Mouse (Mus musculus) myocyte (in vitro differentiated cells): ENCODE measurements around the gene Upf2. TPM values are rescaled to one million over a fixed set of nuclear protein-coding genes. Genes with fewer than 3 reads are reported as not detected.
"Not testable (repeated sequence)": the region's sequence is repeated elsewhere in the genome, so short reads cannot be mapped to it uniquely, and the experiment has no call there.

ENCODE experiments used
- H3K27me3 ChIP-seq: one replicate; pipeline ENCODE4 v1.6.1; 2011; ENCODE audit not compliant: control insufficient read depth, insufficient read depth, insufficient read length
- H3K36me3 ChIP-seq: one replicate; pipeline ENCODE4 v1.6.1; 2011; ENCODE audit not compliant: control insufficient read depth, insufficient read depth
- H3K4me2 ChIP-seq: one replicate; pipeline ENCODE4 v1.6.1; 2011; ENCODE audit warnings: low read depth, control low read depth
- H3K4me3 ChIP-seq: one replicate; pipeline ENCODE4 v1.5.1; 2011; ENCODE audit warnings: mild to moderate bottlenecking, control low read depth, moderate library complexity
- H3K79me2 ChIP-seq: one replicate; pipeline ENCODE4 v1.6.1; 2011; ENCODE audit not compliant: control insufficient read depth, insufficient read depth
- H3ac ChIP-seq: one replicate; pipeline ENCODE4 v1.6.1; 2011; ENCODE audit not compliant: control insufficient read depth, insufficient read length
- CEBPB ChIP-seq: IDR thresholded peaks from 2 replicates; pipeline ENCODE4 v1.6.1; 2011; ENCODE audit warnings: mild to moderate bottlenecking, moderate library complexity; ENCODE audit not compliant: poor library complexity, insufficient read depth, severe bottlenecking
- E2F4 ChIP-seq: IDR thresholded peaks from one replicate; pipeline ENCODE4 v1.6.1; 2011; ENCODE audit warnings: mild to moderate bottlenecking, control low read depth, moderate library complexity; ENCODE audit not compliant: insufficient read depth
- MAX ChIP-seq: IDR thresholded peaks from one replicate; pipeline ENCODE4 v1.6.1; 2011; ENCODE audit warnings: low read depth, mild to moderate bottlenecking, control low read depth
- MYOD1 ChIP-seq, 3 experiments: IDR thresholded peaks; one replicate each; pipeline ENCODE4 v1.6.1; 2011; ENCODE audit warnings: control low read depth in 2 of 3, low read depth in 2 of 3, mild to moderate bottlenecking in 2 of 3, moderate library complexity in 1 of 3; ENCODE audit not compliant: insufficient read length in 2 of 3, control insufficient read depth in 1 of 3
- MYOG ChIP-seq, 3 experiments: IDR thresholded peaks; one replicate each; pipeline ENCODE4 v1.6.1; 2011; ENCODE audit warnings: control low read depth in 2 of 3, low read depth in 2 of 3, mild to moderate bottlenecking in 2 of 3; ENCODE audit not compliant: insufficient read length in 2 of 3, control insufficient read depth in 1 of 3, insufficient read depth in 1 of 3
- POLR2A ChIP-seq: IDR thresholded peaks from one replicate; pipeline ENCODE4 v1.6.1; 2011; ENCODE audit warnings: low read depth, mild to moderate bottlenecking, control low read depth, moderate library complexity; ENCODE audit not compliant: insufficient read length
- POLR2AphosphoS2 ChIP-seq: IDR thresholded peaks from one replicate; pipeline ENCODE4 v1.6.1; 2011; ENCODE audit warnings: low read depth, control low read depth; ENCODE audit not compliant: insufficient read length
- REST ChIP-seq: IDR thresholded peaks from one replicate; pipeline ENCODE4 v1.6.1; 2011; ENCODE audit warnings: mild to moderate bottlenecking, control low read depth, moderate library complexity; ENCODE audit not compliant: insufficient read depth, insufficient read length
- SRF ChIP-seq: IDR thresholded peaks from one replicate; pipeline ENCODE4 v1.6.1; 2011; ENCODE audit warnings: low read depth; ENCODE audit not compliant: control insufficient read depth, insufficient read length
- TCF12 ChIP-seq: IDR thresholded peaks from one replicate; pipeline ENCODE4 v1.6.1; 2011; ENCODE audit warnings: mild to moderate bottlenecking, control low read depth; ENCODE audit not compliant: poor library complexity, insufficient read depth, severe bottlenecking
- TCF3 ChIP-seq: IDR thresholded peaks from one replicate; pipeline ENCODE4 v1.6.1; 2011; ENCODE audit warnings: low read depth, control low read depth; ENCODE audit not compliant: insufficient read length
- USF1 ChIP-seq: IDR thresholded peaks from one replicate; pipeline ENCODE4 v1.6.1; 2011; ENCODE audit warnings: low read depth, mild to moderate bottlenecking, control low read depth, moderate library complexity
- polyA plus RNA-seq: library from polyadenylated mRNA; unstranded; fragments of >200 nt; fragmentation: generic; extraction: Trizol; gene quantifications from one replicate; pipeline ENCODE4 v1.2.1, GENCODE M21; 2012; ENCODE audit warnings: missing spikeins

Gene Upf2
- polyA plus RNA-seq, 1 experiment: 3.8 TPM

DNA sequence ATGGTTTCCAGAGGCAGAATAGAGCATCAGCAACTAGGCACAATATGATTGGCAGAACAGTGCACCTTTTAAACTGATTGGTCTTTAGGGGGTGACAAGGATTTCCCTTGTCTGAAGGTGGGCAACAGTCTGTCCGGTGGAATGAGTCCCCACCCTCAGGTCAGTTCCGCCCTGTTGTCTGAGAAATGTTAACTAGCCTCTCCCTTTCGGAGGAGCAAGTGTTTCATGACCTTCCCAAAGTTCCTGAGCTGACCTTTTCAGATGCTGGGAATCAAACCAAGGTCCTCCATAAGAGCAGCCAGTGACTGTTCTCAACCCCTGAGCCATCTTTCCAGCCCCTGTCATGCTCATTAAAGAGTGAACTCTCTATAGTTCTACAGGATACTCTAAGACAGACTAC, 4.4 kb upstream of the Upf2 start:
- Histone ChIP-seq H3ac (no peak overlapping the region), H3K36me3 (no peaks in the 10 kb centered on the region), H3K4me3 (no peak overlapping the region), H3K79me2 (peaks cover 10% of the 10 kb centered on the region), H3K27me3 (no peaks in the 10 kb centered on the region), H3K4me2 (no peak overlapping the region)
- TF ChIP-seq MAX: no peak
- no peak for TF ChIP-seq REST
- no peak for TF ChIP-seq MYOG (IDR thresholded peaks at IDR 0.05; ENCODE audit: control insufficient read depth in 1 of 3, insufficient read depth in 1 of 3, insufficient read length in 2 of 3, low read depth in 2 of 3)
- TF ChIP-seq TCF12: no peak
- no peak for TF ChIP-seq POLR2A
- no peak for TF ChIP-seq MYOD1 (IDR thresholded peaks at IDR 0.05; ENCODE audit: control insufficient read depth in 1 of 3, insufficient read length in 2 of 3, low read depth in 2 of 3)
- no peak for TF ChIP-seq E2F4
- no peak for TF ChIP-seq POLR2AphosphoS2
- TF ChIP-seq USF1: no peak
- no peak for TF ChIP-seq CEBPB

DNA sequence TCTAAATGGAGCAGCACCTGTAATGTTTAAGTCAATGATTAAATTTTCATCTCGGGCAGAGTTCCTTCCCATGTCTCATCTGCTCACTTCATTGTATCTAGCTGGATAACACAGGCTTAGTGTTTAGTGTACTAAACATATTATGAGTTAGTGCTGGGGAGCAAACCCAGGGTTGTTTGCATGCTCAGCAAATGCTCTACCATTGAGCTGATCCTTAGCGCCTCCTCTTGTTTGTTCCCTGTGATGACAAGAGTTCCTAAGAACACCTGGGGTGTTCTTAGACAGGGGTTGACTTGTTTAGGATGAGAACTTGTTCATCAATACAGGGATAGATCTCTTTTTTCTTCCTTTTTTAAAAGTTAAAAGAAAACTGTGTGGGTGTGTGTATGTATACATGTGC, 2.3 kb upstream of the Upf2 start:
- Histone ChIP-seq H3K79me2 (peaks cover 31% of the 10 kb centered on the region), H3K27me3 (no peaks in the 10 kb centered on the region), H3ac (no peak overlapping the region), H3K36me3 (no peaks in the 10 kb centered on the region), H3K4me3 (no peak overlapping the region), H3K4me2 (no peak overlapping the region)
- no peak for TF ChIP-seq SRF

DNA sequence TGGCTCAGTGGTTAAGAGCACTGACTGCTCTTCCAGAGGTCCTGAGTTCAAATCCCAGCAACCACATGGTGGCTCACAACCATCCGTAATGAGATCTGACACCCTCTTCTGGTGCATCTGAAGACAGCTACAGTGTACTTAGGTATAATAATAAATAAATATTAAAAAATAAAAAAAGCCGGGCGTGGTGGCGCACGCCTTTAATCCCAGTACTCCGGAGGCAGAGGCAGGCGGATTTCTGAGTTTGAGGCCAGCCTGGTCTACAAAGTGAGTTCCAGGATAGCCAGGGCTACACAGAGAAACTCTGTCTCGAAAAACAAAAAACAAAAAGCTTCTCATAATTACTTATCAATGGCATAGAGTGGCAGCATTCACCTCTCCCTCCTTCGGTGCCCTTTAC, 1.4 kb upstream of the Upf2 start:
- peaks cover 38% of the 10 kb centered on the region for H3K79me2 ChIP-seq
- not testable (repeated sequence) for H3ac ChIP-seq, H3K27me3 ChIP-seq, H3K36me3 ChIP-seq
- H3K4me2 ChIP-seq: peak overlapping the region; percentile 88
- H3K4me3 ChIP-seq: peak overlapping the region; percentile 89

- H3ac ChIP-seq: peak overlapping the region; percentile 60
- peaks cover 43% of the 10 kb centered on the region for H3K79me2 ChIP-seq
- no peaks in the 10 kb centered on the region for H3K36me3 ChIP-seq
- no peak for TF ChIP-seq CEBPB
- TF ChIP-seq TCF12: no peak
- H3K4me3 ChIP-seq: peak overlapping the region; percentile 89
- no peaks in the 10 kb centered on the region for H3K27me3 ChIP-seq
- peak overlapping the region; percentile 88 for H3K4me2 ChIP-seq
Observed at GRCm38 (mm10) chr2:5950305-5950704, 964 bp upstream of the Upf2 start.

GRCm38 (mm10) chr2:5951621-5952211, 447 bp downstream of the Upf2 start:
- Histone ChIP-seq H3K4me2 (peak overlapping the region; percentile 94), H3K4me3 (peak overlapping the region; percentile 89), H3K36me3 (no peaks in the 10 kb centered on the region), H3ac (peak overlapping the region; percentile 60), H3K27me3 (no peaks in the 10 kb centered on the region), H3K79me2 (peaks cover 54% of the 10 kb centered on the region)
- TF ChIP-seq USF1 (no peak), E2F4 (no peak), MYOD1 (IDR thresholded peaks at IDR 0.05; ENCODE audit: control insufficient read depth in 1 of 3, insufficient read length in 2 of 3, low read depth in 2 of 3) (no peak), MAX (no peak), POLR2AphosphoS2 (no peak), CEBPB (no peak), REST (no peak), POLR2A (no peak), MYOG (IDR thresholded peaks at IDR 0.05; ENCODE audit: control insufficient read depth in 1 of 3, insufficient read depth in 1 of 3, insufficient read length in 2 of 3, low read depth in 2 of 3) (no peak), TCF3 (no peak), TCF12 (no peak), SRF (no peak)

DNA sequence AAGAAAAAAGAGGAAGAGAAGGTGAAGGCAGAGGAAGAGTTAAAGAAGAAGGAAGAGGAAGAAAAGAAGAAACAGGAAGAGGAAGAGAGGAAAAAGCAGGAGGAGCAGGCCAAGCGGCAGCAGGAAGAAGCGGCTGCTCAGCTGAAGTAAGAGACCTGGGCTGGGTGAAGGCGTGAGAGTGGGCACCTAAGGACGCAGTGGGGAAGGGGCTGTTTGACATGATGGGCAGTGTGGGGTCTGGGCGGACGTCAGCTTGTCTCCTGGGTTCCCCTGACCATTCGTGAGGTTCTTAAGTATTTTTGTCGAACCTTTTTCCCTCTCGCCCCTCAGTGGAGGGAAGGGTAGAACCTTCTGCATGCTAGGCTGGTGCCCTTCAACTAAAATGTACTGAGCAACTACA, 6.4 kb downstream of the Upf2 start:
- no peak overlapping the region for H3ac ChIP-seq
- TF ChIP-seq REST (no peak), MYOD1 (IDR thresholded peaks at IDR 0.05; ENCODE audit: control insufficient read depth in 1 of 3, insufficient read length in 2 of 3, low read depth in 2 of 3) (no peak), SRF (no peak), TCF12 (no peak), CEBPB (no peak), POLR2AphosphoS2 (no peak), POLR2A (no peak), MYOG (IDR thresholded peaks at IDR 0.05; ENCODE audit: control insufficient read depth in 1 of 3, insufficient read depth in 1 of 3, insufficient read length in 2 of 3, low read depth in 2 of 3) (no peak), E2F4 (no peak), TCF3 (no peak), USF1 (no peak), MAX (no peak)
- H3K36me3 ChIP-seq: peaks cover 34% of the 10 kb centered on the region
- no peaks in the 10 kb centered on the region for H3K27me3 ChIP-seq
- peaks cover 66% of the 10 kb centered on the region for H3K79me2 ChIP-seq
- H3K4me2 ChIP-seq: no peak overlapping the region
- H3K4me3 ChIP-seq: no peak overlapping the region
